Mouse (Mus musculus): ENCODE results near the gene Cmip. TPM values are rescaled to one million over a fixed set of nuclear protein-coding genes. Genes with fewer than 3 reads are reported as not detected.

Gene Cmip
- total and polyA plus RNA-seq, 2 experiments from 2014 or later = 212 to 266 TPM

GRCm38 (mm10) chr8:117253390-117254269 lies 3.2 kb upstream of the Cmip start:
- DNase-seq (ENCODE audit: low spot score) (no peak), ATAC-seq (ENCODE audit: low FRiP score) (no peak)
- H3K4me2 ChIP-seq (ENCODE audit: low read depth, low read length, poor library complexity, severe bottlenecking) = no peak overlapping the region
- H3K27me3 ChIP-seq (ENCODE audit: insufficient read depth, low read length) = no peaks in the 10 kb centered on the region
- H3K4me1 ChIP-seq (ENCODE audit: insufficient read depth, low read length) = no peaks in the 10 kb centered on the region
- no peak overlapping the region for H3K9ac ChIP-seq (replicated peaks; ENCODE audit: low read length, poor library complexity, severe bottlenecking)
- 91% methylated on average over 17 of the region's 17 CpGs for WGBS
- peak; percentile 43 for TF ChIP-seq CTCF (IDR thresholded peaks at IDR 0.05)
- H3K9me3 ChIP-seq (ENCODE audit: low read length) = no peaks in the 10 kb centered on the region
- no peaks in the 10 kb centered on the region for H3K36me3 ChIP-seq (ENCODE audit: insufficient read depth, low read length)
- H3K4me3 ChIP-seq (ENCODE audit: low read depth, low read length) = no peak overlapping the region
- H3K27ac ChIP-seq (ENCODE audit: low read depth, low read length) = no peak overlapping the region

GRCm38 (mm10) chr8:117254496-117254895 lies 2.4 kb upstream of the Cmip start:
- Histone ChIP-seq H3K36me3 (ENCODE audit: insufficient read depth, low read length) (no peaks in the 10 kb centered on the region), H3K4me3 (ENCODE audit: low read depth, low read length) (no peak overlapping the region), H3K27ac (ENCODE audit: low read depth, low read length) (no peak overlapping the region), H3K9me3 (ENCODE audit: low read length) (no peaks in the 10 kb centered on the region), H3K4me2 (ENCODE audit: low read depth, low read length, poor library complexity, severe bottlenecking) (no peak overlapping the region), H3K4me1 (ENCODE audit: insufficient read depth, low read length) (no peaks in the 10 kb centered on the region), H3K27me3 (ENCODE audit: insufficient read depth, low read length) (no peaks in the 10 kb centered on the region), H3K9ac (replicated peaks; ENCODE audit: low read length, poor library complexity, severe bottlenecking) (no peak overlapping the region)
- no peak for ATAC-seq (ENCODE audit: low FRiP score)
- no peak for DNase-seq (ENCODE audit: low spot score)
- 85% methylated on average over 6 of the region's 6 CpGs for WGBS
- TF ChIP-seq CTCF (IDR thresholded peaks at IDR 0.05) = no peak

- WGBS = 0% methylated on average over 30 of the region's 92 CpGs
- Histone ChIP-seq H3K27me3 (ENCODE audit: insufficient read depth, low read length) (no peaks in the 10 kb centered on the region), H3K9me3 (ENCODE audit: low read length) (no peaks in the 10 kb centered on the region), H3K4me3 (ENCODE audit: low read depth, low read length) (peak overlapping the region; percentile 82), H3K36me3 (ENCODE audit: insufficient read depth, low read length) (no peaks in the 10 kb centered on the region), H3K4me1 (ENCODE audit: insufficient read depth, low read length) (peaks cover 8% of the 10 kb centered on the region; the same call in 1 of the 2 replicates), H3K4me2 (ENCODE audit: low read depth, low read length, poor library complexity, severe bottlenecking) (peak overlapping the region; percentile 93), H3K27ac (ENCODE audit: low read depth, low read length) (peak overlapping the region; percentile 93), H3K9ac (replicated peaks; ENCODE audit: low read length, poor library complexity, severe bottlenecking) (peak overlapping the region; percentile 95)
- peak; percentile 88 for ATAC-seq (ENCODE audit: low FRiP score)
- peak; percentile 92 for DNase-seq (ENCODE audit: low spot score)
- no peak for TF ChIP-seq CTCF (IDR thresholded peaks at IDR 0.05)
Observed at GRCm38 (mm10) chr8:117256292-117256938, 449 bp upstream of the Cmip start.

GRCm38 (mm10) chr8:117257821-117258575 lies 1.1 kb downstream of the Cmip start:
- Histone ChIP-seq H3K36me3 (ENCODE audit: insufficient read depth, low read length) (no peaks in the 10 kb centered on the region), H3K9ac (replicated peaks; ENCODE audit: low read length, poor library complexity, severe bottlenecking) (peak overlapping the region; percentile 95), H3K27me3 (ENCODE audit: insufficient read depth, low read length) (no peaks in the 10 kb centered on the region), H3K4me2 (ENCODE audit: low read depth, low read length, poor library complexity, severe bottlenecking) (peak overlapping the region; percentile 93), H3K27ac (ENCODE audit: low read depth, low read length) (peak overlapping the region; percentile 93), H3K9me3 (ENCODE audit: low read length) (no peaks in the 10 kb centered on the region), H3K4me1 (ENCODE audit: insufficient read depth, low read length) (peaks cover 17% of the 10 kb centered on the region), H3K4me3 (ENCODE audit: low read depth, low read length) (peak overlapping the region; percentile 82)
- TF ChIP-seq CTCF (IDR thresholded peaks at IDR 0.05) = no peak
- peak; percentile 55 for DNase-seq (ENCODE audit: low spot score)
- WGBS = 1% methylated on average over 22 of the region's 22 CpGs
- no peak for ATAC-seq (ENCODE audit: low FRiP score)

GRCm38 (mm10) chr8:117258576-117259040 lies 1.7 kb downstream of the Cmip start:
- no peaks in the 10 kb centered on the region for H3K9me3 ChIP-seq (ENCODE audit: low read length)
- peaks cover 17% of the 10 kb centered on the region for H3K4me1 ChIP-seq (ENCODE audit: insufficient read depth, low read length)
- peak overlapping the region; percentile 93 for H3K4me2 ChIP-seq (ENCODE audit: low read depth, low read length, poor library complexity, severe bottlenecking)
- no peak for TF ChIP-seq CTCF (IDR thresholded peaks at IDR 0.05)
- WGBS = 23% methylated on average over 6 of the region's 6 CpGs
- DNase-seq (ENCODE audit: low spot score) (no peak), ATAC-seq (ENCODE audit: low FRiP score) (no peak)
- no peaks in the 10 kb centered on the region for H3K36me3 ChIP-seq (ENCODE audit: insufficient read depth, low read length)
- peak overlapping the region; percentile 65 for H3K27ac ChIP-seq (ENCODE audit: low read depth, low read length)
- no peaks in the 10 kb centered on the region for H3K27me3 ChIP-seq (ENCODE audit: insufficient read depth, low read length)
- H3K4me3 ChIP-seq (ENCODE audit: low read depth, low read length) = peak overlapping the region; percentile 82
- H3K9ac ChIP-seq (replicated peaks; ENCODE audit: low read length, poor library complexity, severe bottlenecking) = peak overlapping the region; percentile 95
